Mouse (Mus musculus) testis, adult 2 months (tissue): ENCODE measurements around the gene Ank3.

Experiments used
- CTCF ChIP-seq: fragments of 200-500 bp; IDR thresholded peaks from 2 replicates; pipeline ENCODE4 v1.5.1; 2012; ENCODE audit warnings: low read depth, mild to moderate bottlenecking, inconsistent platforms, low read length, moderate library complexity; ENCODE audit not compliant: control insufficient read depth, insufficient read depth, insufficient replicate concordance
- POLR2A ChIP-seq: fragments of 200-500 bp; IDR thresholded peaks from 2 replicates; pipeline ENCODE4 v1.6.1; 2012; ENCODE audit warnings: low read depth, mild to moderate bottlenecking, inconsistent platforms, low read length, moderate library complexity; ENCODE audit not compliant: control insufficient read depth

- no peak for TF ChIP-seq POLR2A
- no peak for TF ChIP-seq CTCF
Measured at GRCm38 (mm10) chr10:69562931-69563330, 164.4 kb downstream of the Ank3 start.
